Mouse (Mus musculus) kidney, embryonic 15.5 days (tissue): ENCODE results near the gene Lrmda. TPM values are rescaled to one million over a fixed set of nuclear protein-coding genes. Genes with fewer than 3 reads are reported as not detected.
A peak's percentile ranks its signal among the peaks of the same experiment; 100 is the strongest.

ENCODE experiments used
- ATAC-seq: fragments of 200-750 bp; cut with Nextera tagmentation; replicated peaks from 2 replicates; pipeline ENCODE4 v1.8.0; 2017; ENCODE audit warnings: moderate TSS enrichment; ENCODE audit not compliant: low FRiP score
- H3K27ac ChIP-seq: fragments of 300-500 bp; sonication (generic); 2 replicates; pipeline ENCODE4 v1.5.1; 2015; ENCODE audit warnings: mild to moderate bottlenecking, inconsistent platforms
- H3K27me3 ChIP-seq: fragments of 300-500 bp; sonication (generic); 2 replicates; pipeline ENCODE4 v1.6.1; 2015; ENCODE audit warnings: inconsistent platforms
- H3K36me3 ChIP-seq: fragments of 300-500 bp; sonication (generic); 2 replicates; pipeline ENCODE4 v1.6.1; 2015; ENCODE audit warnings: inconsistent platforms
- H3K4me1 ChIP-seq: fragments of 300-500 bp; sonication (generic); 2 replicates; pipeline ENCODE4 v1.6.1; 2015; ENCODE audit warnings: inconsistent platforms
- H3K4me2 ChIP-seq: fragments of 300-500 bp; sonication (generic); 2 replicates; pipeline ENCODE4 v1.6.1; 2015; ENCODE audit warnings: moderate library complexity, mild to moderate bottlenecking, inconsistent platforms
- H3K4me3 ChIP-seq: fragments of 300-500 bp; sonication (generic); replicated peaks from 2 replicates; pipeline ENCODE4 v1.5.1; 2015; ENCODE audit warnings: mild to moderate bottlenecking, inconsistent platforms
- H3K9ac ChIP-seq: fragments of 300-500 bp; sonication (generic); 2 replicates; pipeline ENCODE4 v1.6.1; 2015; ENCODE audit warnings: mild to moderate bottlenecking, inconsistent platforms
- H3K9me3 ChIP-seq: fragments of 300-500 bp; sonication (generic); replicated peaks from 2 replicates; pipeline ENCODE4 v1.6.1; 2016; ENCODE audit warnings: inconsistent platforms
- WGBS: fragments of 180-500 bp; shearing (Covaris S2); methylation state at CpG from one replicate; pipeline ENCODE4 v1.1.7; 2015; ENCODE audit warnings: mixed read lengths; 5-methylcytosine and 5-hydroxymethylcytosine counted together
- polyA plus RNA-seq: library from polyadenylated mRNA; unstranded; fragments of >200 nt; fragmentation: Nextera tagmentation; extraction: Ambion mirVana; gene quantifications from 2 replicates; pipeline ENCODE4 v1.2.1, GENCODE M21; 2015

Gene Lrmda
- polyA plus RNA-seq, 1 experiment from 2014 or later, result 1.1 TPM

DNA sequence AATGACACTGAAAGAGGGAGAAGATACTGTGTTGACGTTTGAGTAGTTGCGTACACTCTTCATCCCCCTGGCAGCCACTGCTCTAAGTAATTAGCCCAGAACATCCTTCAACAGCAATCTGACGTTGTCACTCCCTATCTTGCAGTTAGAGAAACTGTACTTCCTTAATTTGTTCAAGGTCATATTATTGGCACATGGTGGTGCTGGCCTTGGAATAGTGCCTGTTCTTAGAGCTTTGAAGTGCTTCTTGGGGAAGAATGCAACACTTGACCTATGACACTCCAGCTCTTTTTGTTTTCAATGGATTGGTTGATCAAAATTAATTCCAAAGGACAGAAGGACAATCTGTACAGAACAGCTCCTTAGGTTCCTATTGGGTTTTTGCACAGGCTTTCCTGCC lies 514.0 kb downstream of the Lrmda start:
- H3K4me1 ChIP-seq, result no peaks in the 10 kb centered on the region
- WGBS, result 76% methylated on average over 3 of the region's 3 CpGs
- no peak for ATAC-seq

DNA sequence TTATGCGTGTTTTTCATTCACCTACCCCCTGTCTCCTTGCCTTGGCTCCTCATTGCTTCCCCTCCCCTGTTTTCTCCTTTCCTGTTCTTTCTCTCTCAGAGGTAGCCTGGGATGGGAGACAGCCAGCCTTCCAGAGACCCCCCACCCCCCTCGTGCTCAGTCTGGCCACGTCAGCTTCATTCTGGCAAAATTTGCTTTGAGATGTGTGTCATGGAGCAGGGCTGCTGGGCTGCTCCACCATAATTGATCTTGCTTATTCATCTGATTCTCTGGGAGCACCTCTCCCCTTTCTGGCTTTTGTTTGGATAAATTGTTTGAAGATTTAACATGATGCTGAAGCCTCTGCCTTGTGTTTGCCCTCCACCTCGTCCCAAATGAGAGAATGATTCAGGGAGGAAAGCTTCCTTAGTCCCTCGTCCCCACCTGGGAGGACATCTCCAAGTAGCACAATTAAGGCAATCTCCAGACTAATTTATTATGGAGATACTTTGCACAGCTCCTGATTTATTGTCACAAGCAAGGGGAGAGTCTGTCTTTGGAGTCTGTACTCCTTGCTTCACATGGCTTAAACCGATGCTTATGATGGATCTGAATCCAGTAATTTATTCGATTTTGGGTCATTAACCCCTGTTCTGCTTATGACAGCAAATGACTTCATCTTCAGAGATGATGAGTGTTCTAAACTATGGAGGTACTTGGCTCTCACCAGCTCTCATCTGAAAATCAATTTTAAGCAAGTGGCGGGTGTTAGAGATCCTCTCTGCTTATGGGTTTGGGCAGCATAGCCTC lies 526.6 kb downstream of the Lrmda start:
- WGBS, result 50% methylated on average over 8 of the region's 8 CpGs
- no peak for ATAC-seq
- Histone ChIP-seq H3K4me1 (0 out of 2 replicates have a peak, but pooled peaks cover 7% of the 10 kb centered on the region), H3K27me3 (no peaks in the 10 kb centered on the region), H3K4me3 (no peak overlapping the region), H3K27ac (no peak overlapping the region), H3K9ac (no peak overlapping the region), H3K9me3 (no peaks in the 10 kb centered on the region), H3K36me3 (no peaks in the 10 kb centered on the region), H3K4me2 (no peak overlapping the region)

More for the DNA sequence above, 514.0 kb downstream of the Lrmda start:
- H3K36me3 ChIP-seq, result no peaks in the 10 kb centered on the region
- H3K9me3 ChIP-seq, result no peaks in the 10 kb centered on the region
- no peak overlapping the region for H3K9ac ChIP-seq
- no peaks in the 10 kb centered on the region for H3K27me3 ChIP-seq
- no peak overlapping the region for H3K27ac ChIP-seq
- no peak overlapping the region for H3K4me2 ChIP-seq
- H3K4me3 ChIP-seq, result no peak overlapping the region

DNA sequence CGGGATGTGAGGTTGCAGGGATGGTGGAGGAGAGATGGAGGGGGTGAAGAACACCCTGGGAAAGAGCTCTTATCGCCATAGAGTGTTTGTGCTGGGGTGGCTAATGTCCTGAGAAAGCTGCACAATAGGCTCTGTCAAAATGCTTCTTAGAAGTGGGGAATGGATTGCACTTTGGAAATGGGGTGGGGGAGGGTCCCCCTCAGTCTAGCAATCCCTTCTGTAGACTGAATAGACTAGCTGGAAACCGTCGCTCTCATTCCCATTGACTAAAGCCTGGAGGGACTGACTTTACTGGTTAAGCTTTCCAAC lies 527.1 kb downstream of the Lrmda start:
- H3K27me3 ChIP-seq, result no peaks in the 10 kb centered on the region
- no peak overlapping the region for H3K9ac ChIP-seq
- 78% methylated on average over 4 of the region's 4 CpGs for WGBS
- H3K36me3 ChIP-seq, result no peaks in the 10 kb centered on the region
- H3K4me2 ChIP-seq, result no peak overlapping the region
- H3K27ac ChIP-seq, result no peak overlapping the region
- H3K9me3 ChIP-seq, result no peaks in the 10 kb centered on the region
- 0 out of 2 replicates have a peak, but pooled peaks cover 7% of the 10 kb centered on the region for H3K4me1 ChIP-seq
- no peak for ATAC-seq
- no peak overlapping the region for H3K4me3 ChIP-seq

DNA sequence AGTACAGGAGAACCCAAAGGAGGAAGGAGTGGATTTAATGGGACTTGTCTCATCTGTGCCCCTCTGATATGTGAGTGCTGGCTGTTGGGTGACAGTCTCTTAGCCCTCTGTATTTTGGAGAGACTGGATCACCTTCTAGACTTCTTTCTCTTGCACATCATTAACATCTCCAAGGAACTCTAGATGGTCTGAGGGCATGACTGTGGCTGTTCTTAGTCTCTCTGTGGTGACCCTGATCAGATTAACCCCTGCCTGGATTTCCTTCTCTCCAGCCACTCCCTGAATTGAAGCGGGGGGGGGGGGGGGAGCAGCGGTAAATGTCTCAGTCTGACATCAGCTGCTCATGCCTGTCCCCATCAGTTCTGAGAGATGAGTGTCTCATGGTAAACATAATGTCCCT lies 528.8 kb downstream of the Lrmda start:
- H3K9me3 ChIP-seq, result no peaks in the 10 kb centered on the region
- WGBS, result 51% methylated on average over 2 of the region's 2 CpGs
- no peak overlapping the region for H3K9ac ChIP-seq
- no peaks in the 10 kb centered on the region; the same call in 1 of the 2 replicates for H3K27me3 ChIP-seq
- no peak overlapping the region for H3K4me2 ChIP-seq
- no peak for ATAC-seq
- H3K4me3 ChIP-seq, result no peak overlapping the region
- H3K27ac ChIP-seq, result no peak overlapping the region
- H3K36me3 ChIP-seq, result no peaks in the 10 kb centered on the region
- 0 out of 2 replicates have a peak, but pooled peaks cover 7% of the 10 kb centered on the region for H3K4me1 ChIP-seq

DNA sequence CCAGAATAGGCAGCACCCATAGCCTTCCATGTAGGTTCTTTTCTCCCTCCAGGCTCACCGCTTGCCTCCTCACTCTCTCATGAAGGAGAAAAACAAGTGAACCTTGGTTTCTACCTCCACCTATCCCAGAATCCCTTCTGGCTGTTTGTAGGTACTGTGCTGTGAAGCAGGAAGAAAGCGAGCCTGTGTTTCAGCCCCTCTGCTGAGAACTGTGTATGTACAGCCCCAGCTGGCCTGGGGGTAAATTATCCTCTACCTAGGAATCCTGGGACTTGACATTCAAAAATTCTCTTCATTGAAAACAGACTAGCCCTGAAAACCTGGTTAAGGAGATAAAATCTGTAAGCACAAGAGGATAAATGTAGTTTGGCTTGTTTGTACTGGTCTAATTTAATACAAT lies 529.7 kb downstream of the Lrmda start:
- Histone ChIP-seq H3K4me2 (no peak overlapping the region), H3K36me3 (no peaks in the 10 kb centered on the region), H3K9me3 (no peaks in the 10 kb centered on the region), H3K9ac (no peak overlapping the region), H3K4me1 (0 out of 2 replicates have a peak, but pooled peaks cover 7% of the 10 kb centered on the region), H3K27me3 (no peaks in the 10 kb centered on the region; the same call in 1 of the 2 replicates), H3K27ac (peak overlapping the region; percentile 41; the same call in 1 of the 2 replicates), H3K4me3 (no peak overlapping the region)
- ATAC-seq, result peak; percentile 53; the same call in 1 of the 2 replicates
- WGBS, result 72% methylated on average over 2 of the region's 2 CpGs

DNA sequence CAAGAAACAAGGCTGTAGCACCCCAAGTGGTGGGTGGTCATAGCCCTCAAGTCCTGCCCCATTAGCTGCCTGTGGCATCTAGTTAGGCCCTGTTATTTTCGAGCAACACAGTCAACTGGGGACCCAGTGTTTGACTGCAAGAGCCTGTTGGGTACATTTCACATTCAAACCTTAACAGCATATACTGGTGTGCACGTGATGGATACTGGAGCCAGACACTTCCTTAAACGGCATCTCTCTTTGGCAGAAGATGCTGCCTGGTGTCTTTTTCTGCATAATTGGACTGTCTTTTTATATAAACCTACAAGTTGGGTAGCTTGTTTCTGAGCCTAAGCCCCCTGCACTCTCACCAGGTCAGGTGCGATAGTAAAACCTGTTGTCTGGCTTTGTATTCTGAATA lies 532.8 kb downstream of the Lrmda start:
- no peak overlapping the region for H3K27ac ChIP-seq
- H3K36me3 ChIP-seq, result no peaks in the 10 kb centered on the region
- H3K4me1 ChIP-seq, result 0 out of 2 replicates have a peak, but pooled peaks cover 7% of the 10 kb centered on the region
- WGBS, result 80% methylated on average over 4 of the region's 4 CpGs
- no peak overlapping the region for H3K4me2 ChIP-seq
- no peaks in the 10 kb centered on the region for H3K9me3 ChIP-seq
- no peak overlapping the region for H3K4me3 ChIP-seq
- H3K27me3 ChIP-seq, result no peaks in the 10 kb centered on the region; the same call in 1 of the 2 replicates
- H3K9ac ChIP-seq, result no peak overlapping the region
- ATAC-seq, result no peak

DNA sequence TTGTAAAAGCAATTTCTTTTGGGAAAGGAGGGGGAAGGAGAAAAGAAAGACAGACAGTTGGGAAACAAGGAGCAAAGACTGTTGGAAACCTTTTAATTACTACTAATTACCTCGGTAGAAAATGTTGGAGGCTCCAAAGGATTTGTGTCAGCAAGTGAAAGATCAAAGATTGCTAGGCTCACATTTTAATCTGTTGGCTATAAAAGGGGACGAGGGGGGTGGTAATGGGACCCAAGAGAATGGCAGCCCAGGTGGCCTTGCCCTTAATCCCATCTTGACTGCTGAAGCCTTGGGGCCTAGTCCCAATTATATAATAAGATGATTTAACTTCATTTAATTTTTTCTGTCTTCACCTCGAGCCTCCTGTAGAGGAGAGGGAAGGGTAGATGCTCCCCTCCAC lies 533.3 kb downstream of the Lrmda start:
- no peaks in the 10 kb centered on the region; the same call in 1 of the 2 replicates for H3K27me3 ChIP-seq
- H3K9ac ChIP-seq, result no peak overlapping the region
- H3K4me2 ChIP-seq, result no peak overlapping the region
- no peak for ATAC-seq
- WGBS, result 45% methylated on average over 3 of the region's 3 CpGs
- H3K9me3 ChIP-seq, result no peaks in the 10 kb centered on the region
- H3K27ac ChIP-seq, result no peak overlapping the region
- H3K4me3 ChIP-seq, result no peak overlapping the region
- 0 out of 2 replicates have a peak, but pooled peaks cover 7% of the 10 kb centered on the region for H3K4me1 ChIP-seq
- no peaks in the 10 kb centered on the region for H3K36me3 ChIP-seq

DNA sequence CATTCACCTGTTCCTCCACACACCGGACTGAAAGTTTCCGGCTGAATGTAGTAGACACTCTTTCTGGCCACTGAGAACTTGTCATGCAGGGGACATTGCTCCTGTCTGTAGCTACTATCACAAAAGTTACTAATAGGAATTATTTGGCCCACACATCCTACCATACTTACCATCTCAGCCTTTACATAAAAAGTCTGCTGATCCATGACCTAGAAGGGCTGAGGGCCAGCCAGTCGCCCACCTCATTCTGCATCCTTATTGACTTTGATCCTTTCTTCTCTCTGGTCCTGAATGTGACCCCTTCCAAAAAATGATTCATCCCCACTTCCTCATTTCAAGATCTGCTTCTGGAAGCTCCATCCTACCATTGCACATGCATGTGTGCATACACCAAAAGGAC lies 534.2 kb downstream of the Lrmda start:
- no peak overlapping the region for H3K4me2 ChIP-seq
- 91% methylated on average over 3 of the region's 3 CpGs for WGBS

DNA sequence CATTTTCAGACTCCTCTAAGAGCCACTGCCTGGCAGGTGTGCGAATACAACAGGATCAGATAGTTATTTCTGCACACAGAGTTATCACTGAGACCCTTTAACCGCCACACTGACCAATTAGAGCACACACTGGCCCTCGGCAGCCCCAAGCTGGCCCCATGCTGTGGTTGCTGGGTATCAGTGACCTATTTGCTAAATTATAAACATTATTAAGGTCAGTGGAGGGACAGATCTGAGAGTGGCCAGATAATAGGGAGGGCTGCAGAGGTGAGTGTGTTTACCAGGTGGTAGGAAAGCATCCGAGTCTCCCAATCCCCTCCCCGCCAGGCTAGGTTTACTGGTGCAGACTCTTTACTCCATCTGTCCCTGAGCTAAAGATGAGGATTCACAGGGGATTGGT lies 553.0 kb downstream of the Lrmda start:
- no peaks in the 10 kb centered on the region for H3K36me3 ChIP-seq
- no peak for ATAC-seq

More for the DNA sequence above, 534.2 kb downstream of the Lrmda start:
- Histone ChIP-seq H3K27ac (no peak overlapping the region), H3K36me3 (no peaks in the 10 kb centered on the region), H3K4me1 (0 out of 2 replicates have a peak, but pooled peaks cover 3% of the 10 kb centered on the region), H3K4me3 (no peak overlapping the region), H3K27me3 (no peaks in the 10 kb centered on the region; the same call in 1 of the 2 replicates), H3K9me3 (no peaks in the 10 kb centered on the region), H3K9ac (no peak overlapping the region)
- no peak for ATAC-seq

DNA sequence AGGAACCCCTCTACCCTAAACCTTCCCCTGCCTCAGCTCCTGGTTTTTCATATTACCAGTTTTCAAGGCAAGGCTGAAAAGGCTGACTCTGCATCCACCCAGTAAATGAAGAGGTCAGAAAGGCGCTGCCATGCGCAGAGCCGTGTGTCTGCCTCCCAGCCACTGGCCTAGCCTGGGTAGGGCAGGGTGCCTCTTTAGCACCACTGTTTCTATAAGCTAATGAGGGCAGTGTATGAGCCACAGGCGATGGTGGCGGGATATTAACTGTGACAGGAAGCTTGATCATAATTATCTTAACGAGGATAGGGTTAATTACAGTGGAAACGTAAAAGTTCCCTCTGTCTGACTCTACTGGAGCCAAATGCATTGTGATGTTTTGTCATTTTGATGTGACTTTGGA lies 554.1 kb downstream of the Lrmda start:
- H3K4me1 ChIP-seq, result peaks cover 36% of the 10 kb centered on the region
- no peak overlapping the region for H3K4me3 ChIP-seq
- H3K9me3 ChIP-seq, result no peaks in the 10 kb centered on the region
- H3K27ac ChIP-seq, result no peak overlapping the region
- H3K36me3 ChIP-seq, result no peaks in the 10 kb centered on the region
- no peak overlapping the region for H3K9ac ChIP-seq
- H3K4me2 ChIP-seq, result no peak overlapping the region
- ATAC-seq, result no peak
- 80% methylated on average over 7 of the region's 7 CpGs for WGBS
- H3K27me3 ChIP-seq, result 0 out of 2 replicates have a peak, but pooled peaks cover 4% of the 10 kb centered on the region

More for the DNA sequence above, 553.0 kb downstream of the Lrmda start:
- no peaks in the 10 kb centered on the region for H3K9me3 ChIP-seq
- H3K4me1 ChIP-seq, result peaks cover 27% of the 10 kb centered on the region
- H3K27ac ChIP-seq, result no peak overlapping the region
- no peak overlapping the region for H3K4me2 ChIP-seq
- H3K9ac ChIP-seq, result no peak overlapping the region
- WGBS, result 87% methylated on average over 5 of the region's 5 CpGs
- no peak overlapping the region for H3K4me3 ChIP-seq
- 0 out of 2 replicates have a peak, but pooled peaks cover 4% of the 10 kb centered on the region for H3K27me3 ChIP-seq

DNA sequence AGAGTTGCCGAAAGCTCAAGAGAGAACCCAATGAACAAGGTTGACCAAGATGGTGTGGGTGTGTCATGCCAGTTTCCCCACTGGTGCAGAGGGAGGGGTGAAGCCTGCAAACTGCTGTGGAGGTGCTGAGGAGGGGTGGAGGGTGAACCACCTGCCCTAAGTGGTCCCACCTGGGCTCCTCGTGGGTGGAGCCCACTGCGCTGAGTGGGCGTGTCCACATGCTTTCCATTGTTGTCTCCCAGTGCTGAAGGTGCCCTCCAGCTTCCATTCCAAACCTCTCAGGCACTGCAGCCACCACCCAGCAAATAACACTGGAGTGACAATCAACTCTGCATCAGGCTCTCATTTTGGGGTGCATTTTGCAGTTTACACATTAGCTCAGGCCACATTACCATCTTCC lies 554.5 kb downstream of the Lrmda start:
- no peak for ATAC-seq
- Histone ChIP-seq H3K27me3 (0 out of 2 replicates have a peak, but pooled peaks cover 4% of the 10 kb centered on the region), H3K27ac (no peak overlapping the region), H3K9ac (no peak overlapping the region), H3K4me3 (no peak overlapping the region), H3K9me3 (no peaks in the 10 kb centered on the region), H3K4me1 (peaks cover 39% of the 10 kb centered on the region), H3K4me2 (no peak overlapping the region), H3K36me3 (no peaks in the 10 kb centered on the region)
- WGBS, result 77% methylated on average over 4 of the region's 4 CpGs

DNA sequence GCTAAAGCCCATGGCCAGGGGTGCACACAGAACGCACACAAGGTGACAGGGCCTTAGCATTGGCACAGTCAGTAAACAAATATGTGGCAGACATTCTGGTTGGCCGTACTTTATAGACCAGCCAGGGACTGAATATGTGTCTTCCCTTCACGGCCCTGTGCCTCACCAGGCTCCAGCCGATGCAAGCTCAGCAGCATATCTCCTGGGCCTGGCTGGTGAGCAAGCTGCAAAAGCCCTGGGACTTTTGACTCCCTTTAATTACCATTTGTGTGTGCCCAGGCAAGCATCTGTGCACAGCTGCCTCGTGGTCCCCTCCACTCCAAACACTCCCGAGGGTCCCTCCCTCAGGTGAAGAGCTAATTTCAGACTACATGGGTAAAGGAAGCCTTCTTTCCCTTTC lies 556.9 kb downstream of the Lrmda start:
- peak; percentile 41; the same call in 1 of the 2 replicates for ATAC-seq

More for the DNA sequence above, 556.9 kb downstream of the Lrmda start:
- no peak overlapping the region for H3K9ac ChIP-seq
- WGBS, result 28% methylated on average over 6 of the region's 6 CpGs
- H3K4me3 ChIP-seq, result no peak overlapping the region
- H3K9me3 ChIP-seq, result no peaks in the 10 kb centered on the region
- peaks cover 42% of the 10 kb centered on the region for H3K4me1 ChIP-seq
- peak overlapping the region; percentile 61 for H3K27ac ChIP-seq
- no peaks in the 10 kb centered on the region for H3K36me3 ChIP-seq
- no peak overlapping the region for H3K4me2 ChIP-seq
- 0 out of 2 replicates have a peak, but pooled peaks cover 4% of the 10 kb centered on the region for H3K27me3 ChIP-seq
